Mouse (Mus musculus) ES-Bruce4 (cell line): ENCODE measurements around the gene Luc7l3. TPM values are rescaled to one million over a fixed set of nuclear protein-coding genes. Genes with fewer than 3 reads are reported as not detected.

ENCODE experiments used
- H3K27ac ChIP-seq: 2 replicates; pipeline ENCODE4 v1.5.1; 2012; ENCODE audit warnings: low read length, inconsistent platforms; ENCODE audit not compliant: insufficient read depth
- H3K27me3 ChIP-seq: 2 replicates; pipeline ENCODE4 v1.6.1; 2012; ENCODE audit warnings: mild to moderate bottlenecking, low read length, inconsistent platforms; ENCODE audit not compliant: control insufficient read depth, poor library complexity, insufficient read depth, severe bottlenecking
- H3K36me3 ChIP-seq: 2 replicates; pipeline ENCODE4 v1.6.1; 2012; ENCODE audit warnings: inconsistent platforms, mild to moderate bottlenecking, low read length, moderate library complexity; ENCODE audit not compliant: control insufficient read depth, poor library complexity, insufficient read depth, severe bottlenecking
- H3K4me1 ChIP-seq: one replicate; pipeline ENCODE4 v1.8.1; 2011; ENCODE audit warnings: low read length; ENCODE audit not compliant: control insufficient read depth, insufficient read depth
- H3K4me3 ChIP-seq: 2 replicates; pipeline ENCODE4 v1.5.1; 2011; ENCODE audit warnings: low read depth, mild to moderate bottlenecking, low read length
- H3K9ac ChIP-seq: 2 replicates; pipeline ENCODE4 v1.6.1; 2012; ENCODE audit warnings: low read depth, mild to moderate bottlenecking, inconsistent platforms; ENCODE audit not compliant: poor library complexity, severe bottlenecking
- H3K9me3 ChIP-seq: replicated peaks from 2 replicates; pipeline ENCODE4 v1.6.1; 2012; ENCODE audit warnings: mild to moderate bottlenecking, low read length, inconsistent platforms; ENCODE audit not compliant: control insufficient read depth, poor library complexity, insufficient read depth, severe bottlenecking
- CTCF ChIP-seq: IDR thresholded peaks from one replicate; pipeline ENCODE4 v1.8.1; 2011; ENCODE audit warnings: low read depth, low read length
- EP300 ChIP-seq: IDR thresholded peaks from 2 replicates; pipeline ENCODE4 v1.6.1; 2011; ENCODE audit warnings: low read depth, low read length; ENCODE audit not compliant: insufficient read depth
- POLR2A ChIP-seq: IDR thresholded peaks from one replicate; pipeline ENCODE4 v1.8.1; 2011; ENCODE audit warnings: low read length; ENCODE audit not compliant: insufficient read depth
- polyA plus RNA-seq: library from polyadenylated mRNA; stranded (reverse); fragments of >200 nt; gene quantifications from 2 replicates; pipeline ENCODE4 v1.2.4, GENCODE M21; 2011; ENCODE audit warnings: low read depth; ENCODE audit not compliant: missing spikeins, insufficient read depth, insufficient read length

Gene Luc7l3
- polyA plus RNA-seq, 1 experiment = 223 TPM

DNA sequence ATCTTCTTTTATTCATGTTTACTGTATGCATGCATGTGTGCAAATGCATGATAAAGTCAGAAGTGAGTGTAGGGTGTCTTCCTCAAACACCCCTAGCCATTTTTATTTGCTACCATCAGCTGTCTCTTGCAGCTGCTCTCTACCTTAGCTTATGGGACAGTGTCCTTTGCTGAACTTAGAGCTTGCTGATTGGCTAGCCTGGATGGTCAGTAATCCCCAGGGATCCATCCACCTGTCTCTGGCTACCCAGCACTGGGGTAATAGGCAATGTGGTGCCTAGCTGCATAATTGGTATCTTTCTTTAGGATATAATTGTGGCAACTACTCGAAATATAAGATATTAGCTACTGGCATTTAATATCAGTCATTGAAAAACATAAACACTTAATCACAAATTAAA lies 9.1 kb downstream of the Luc7l3 start:
- no peaks in the 10 kb centered on the region for H3K27me3 ChIP-seq
- no peak overlapping the region for H3K27ac ChIP-seq
- no peak overlapping the region for H3K9ac ChIP-seq
- no peaks in the 10 kb centered on the region for H3K4me1 ChIP-seq
- peaks cover 45% of the 10 kb centered on the region for H3K36me3 ChIP-seq
- H3K4me3 ChIP-seq = no peak overlapping the region
- TF ChIP-seq CTCF (no peak), EP300 (no peak), POLR2A (no peak)
- H3K9me3 ChIP-seq = no peaks in the 10 kb centered on the region

DNA sequence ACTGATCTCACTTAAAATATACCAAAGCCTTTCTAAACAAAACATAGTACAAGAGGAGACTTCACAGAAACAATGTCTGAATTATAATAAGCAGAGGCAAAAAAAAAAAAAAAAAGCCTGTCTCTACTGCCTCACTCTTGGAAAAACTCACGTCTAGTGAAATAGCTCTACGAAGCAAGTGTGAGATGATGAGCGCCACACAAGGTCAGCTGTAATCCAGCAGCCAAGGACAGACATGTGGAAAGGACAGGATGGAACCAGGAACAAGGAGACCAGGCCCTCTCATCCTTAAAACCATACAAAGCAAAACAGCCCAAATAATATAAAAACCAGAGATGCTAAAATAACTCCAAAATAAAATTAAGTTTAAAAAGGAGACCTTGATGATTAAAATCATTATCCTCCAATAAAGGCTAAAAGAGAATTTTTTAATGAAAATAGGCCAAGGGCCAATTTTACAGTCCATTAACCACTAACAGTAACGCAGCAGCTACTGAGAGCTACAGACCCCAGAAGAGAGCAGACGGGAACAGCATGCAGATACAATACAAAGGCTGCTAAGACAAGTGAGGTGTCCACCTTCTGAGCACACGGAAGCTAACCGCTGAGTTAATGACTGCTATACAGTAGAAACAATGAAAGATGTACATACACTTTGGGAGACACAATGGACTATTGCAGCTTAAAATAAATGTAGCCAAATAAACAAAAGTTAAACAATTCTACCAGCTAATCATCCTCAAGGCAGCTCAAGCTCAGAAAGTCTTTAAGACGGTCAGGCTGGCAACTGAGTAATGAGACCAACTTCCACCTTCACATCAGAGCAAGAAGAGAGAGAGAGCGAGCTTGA lies 26.6 kb downstream of the Luc7l3 start:
- TF ChIP-seq EP300 (no peak), CTCF (no peak), POLR2A (no peak)
- Histone ChIP-seq H3K27me3 (no peaks in the 10 kb centered on the region), H3K4me3 (no peak overlapping the region), H3K36me3 (peaks cover 92% of the 10 kb centered on the region), H3K27ac (no peak overlapping the region), H3K9me3 (no peaks in the 10 kb centered on the region), H3K4me1 (no peaks in the 10 kb centered on the region), H3K9ac (no peak overlapping the region)

- no peak overlapping the region for H3K27ac ChIP-seq
- H3K9me3 ChIP-seq = no peaks in the 10 kb centered on the region
These were observed 31.6 kb downstream of the Luc7l3 start for GRCm38 (mm10) chr11:94290062-94290740.

DNA sequence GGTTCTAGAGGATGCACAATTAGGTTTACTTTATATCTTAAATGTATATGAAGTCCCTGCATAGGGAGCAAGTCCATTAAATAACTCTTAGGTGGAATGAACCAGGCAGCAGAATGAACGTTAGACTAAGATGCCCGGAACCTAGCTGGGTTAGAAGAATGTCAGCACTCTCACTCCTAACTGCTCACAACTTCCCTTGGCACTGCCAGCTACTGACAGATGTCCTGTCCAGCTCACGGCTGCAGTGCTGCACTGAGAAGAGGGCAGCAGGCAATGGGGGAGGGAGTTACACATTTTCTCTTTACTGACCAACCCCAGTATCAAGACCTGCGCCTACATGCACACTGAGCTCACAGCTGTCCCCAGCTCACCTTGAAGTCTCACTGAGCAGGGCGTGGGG lies 34.7 kb downstream of the Luc7l3 start:
- Histone ChIP-seq H3K4me3 (no peak overlapping the region), H3K27ac (no peak overlapping the region), H3K9me3 (no peaks in the 10 kb centered on the region), H3K36me3 (peaks cover 41% of the 10 kb centered on the region), H3K4me1 (no peaks in the 10 kb centered on the region), H3K27me3 (no peaks in the 10 kb centered on the region), H3K9ac (no peak overlapping the region)
- TF ChIP-seq POLR2A = no peak

More at GRCm38 (mm10) chr11:94290062-94290740, 31.6 kb downstream of the Luc7l3 start:
- Histone ChIP-seq H3K4me3 (no peak overlapping the region), H3K9ac (no peak overlapping the region), H3K36me3 (peaks cover 68% of the 10 kb centered on the region), H3K4me1 (no peaks in the 10 kb centered on the region), H3K27me3 (no peaks in the 10 kb centered on the region)
- TF ChIP-seq POLR2A (no peak), EP300 (no peak), CTCF (no peak)

DNA sequence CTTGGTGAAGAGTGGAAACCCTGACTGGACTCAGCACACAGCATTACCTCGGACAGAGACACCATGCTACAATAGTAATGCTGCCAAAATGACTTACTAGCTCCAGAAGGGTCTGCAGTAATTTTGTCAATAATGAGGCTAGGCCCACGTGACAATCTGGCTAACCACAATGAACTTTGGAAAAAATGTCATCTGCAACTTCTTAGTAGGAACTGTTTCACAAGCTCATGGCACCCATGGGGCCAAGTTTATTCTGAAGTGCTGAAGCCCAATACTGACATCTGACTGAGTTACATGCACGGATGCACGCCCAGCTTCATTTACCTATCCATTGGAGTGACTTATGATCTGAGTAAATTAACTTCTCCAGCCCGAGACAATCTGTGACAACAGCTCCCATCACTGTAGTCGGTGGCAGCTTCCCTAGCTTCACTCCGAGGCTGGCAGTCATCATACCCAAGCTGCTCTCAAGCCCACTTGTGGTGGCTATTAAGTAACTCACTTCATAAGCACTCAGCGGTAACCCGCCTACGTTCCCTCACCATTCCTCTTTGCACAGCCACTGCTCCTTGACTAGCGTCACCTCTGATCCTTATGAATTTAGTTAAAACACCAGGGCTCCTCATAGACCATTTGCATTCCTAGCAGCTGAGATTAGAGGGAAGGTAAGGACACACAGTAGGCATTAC lies 35.8 kb downstream of the Luc7l3 start:
- Histone ChIP-seq H3K9ac (no peak overlapping the region), H3K27ac (no peak overlapping the region), H3K4me3 (no peak overlapping the region), H3K9me3 (no peaks in the 10 kb centered on the region), H3K27me3 (no peaks in the 10 kb centered on the region), H3K4me1 (no peaks in the 10 kb centered on the region), H3K36me3 (peaks cover 32% of the 10 kb centered on the region)
- TF ChIP-seq EP300 = no peak
- no peak for TF ChIP-seq CTCF
- TF ChIP-seq POLR2A = no peak
